9 mouse cellular contexts compared by ENCODE assay signal in the genomic region with DNA sequence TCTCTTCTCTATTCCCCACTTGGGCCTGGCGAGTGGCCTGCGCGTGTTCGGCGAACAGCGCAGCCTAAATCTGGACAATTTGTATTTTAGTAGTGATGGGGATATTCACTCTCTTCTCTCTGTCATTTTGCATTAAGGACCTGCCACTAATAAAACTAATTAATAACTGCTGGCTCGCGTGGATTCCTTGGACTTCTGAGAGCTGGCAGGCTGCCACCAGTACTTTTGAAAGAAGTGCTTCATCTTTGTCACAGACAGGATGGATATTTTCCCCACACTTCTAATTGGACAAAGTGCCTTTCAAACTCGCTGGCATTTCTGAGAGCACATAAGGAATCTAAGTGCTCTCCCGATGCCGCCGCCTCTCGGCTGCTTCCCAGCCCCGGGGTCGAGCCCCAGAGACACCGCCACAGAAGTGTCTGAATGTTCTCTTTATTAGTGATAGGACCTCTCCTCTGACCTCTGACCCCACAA. TPM values are rescaled to one million over a fixed set of nuclear protein-coding genes. Genes with fewer than 3 reads are reported as not detected.
DNase-seq lines count a peak whose midpoint lies in the region.
"Had no signal": no experiment of that assay in that cellular context is flagged by ENCODE, and none has a peak within 500 bp of the region (broad histone marks: within the 10 kb centered on the region; RNA-seq: fewer than 3 reads in every experiment).

No protein-coding gene starts in this region.

- peak; percentile 39 for DNase-seq in cerebellum, adult 9-11 months
- DNase-seq in cerebellum, adult 11 months: no peak
- DNase-seq in testis, postnatal 10 days (ENCODE audit: low spot score): peak; percentile 50
- no peak for DNase-seq in testis, postnatal 14 days (ENCODE audit: low spot score)
- peak; percentile 73 for DNase-seq in kidney, postnatal 14 days
- DNase-seq in gastrocnemius, adult 8-10 months (ENCODE audit: low spot score in 2 of 2): no peak
- DNase-seq in thymus, postnatal 0 days (ENCODE audit: low spot score): no peak
- no peak for DNase-seq in right cerebral cortex, adult 2 months (ENCODE audit: low spot score in 2 of 2)
- DNase-seq: spleen, adult 18-20 months had no signal

RNA-seq across cellular contexts. Expression of a gene that starts 41.9 kb away (rescaled TPM):
- total RNA-seq in gastrocnemius, adult 8-10 months (2022): 100 to 1,000 TPM; 103 to 117 (median 104) TPM
- polyA plus RNA-seq in thymus, postnatal 0 days (2015; fragmentation: Nextera tagmentation; extraction: Ambion mirVana): 4.5 and 5.2 TPM in 2 replicates

Comparison
In these comparisons a context has a peak if more than half of its experiments do, and no peak if none do; other contexts are left out.
1. DNase-seq: peak in cerebellum, adult 9-11 months (single experiment), testis, postnatal 10 days (single experiment) and kidney, postnatal 14 days (single experiment); none in cerebellum, adult 11 months (single experiment), testis, postnatal 14 days (single experiment), gastrocnemius, adult 8-10 months (0 of 2), thymus, postnatal 0 days (single experiment) and right cerebral cortex, adult 2 months (0 of 2).